Mouse (Mus musculus): ENCODE measurements around the gene Spin2d.
"Not testable (repeated sequence)": the region's sequence is repeated elsewhere in the genome, so short reads cannot be mapped to it uniquely, and the experiment has no call there.

Spin2d gene

DNA sequence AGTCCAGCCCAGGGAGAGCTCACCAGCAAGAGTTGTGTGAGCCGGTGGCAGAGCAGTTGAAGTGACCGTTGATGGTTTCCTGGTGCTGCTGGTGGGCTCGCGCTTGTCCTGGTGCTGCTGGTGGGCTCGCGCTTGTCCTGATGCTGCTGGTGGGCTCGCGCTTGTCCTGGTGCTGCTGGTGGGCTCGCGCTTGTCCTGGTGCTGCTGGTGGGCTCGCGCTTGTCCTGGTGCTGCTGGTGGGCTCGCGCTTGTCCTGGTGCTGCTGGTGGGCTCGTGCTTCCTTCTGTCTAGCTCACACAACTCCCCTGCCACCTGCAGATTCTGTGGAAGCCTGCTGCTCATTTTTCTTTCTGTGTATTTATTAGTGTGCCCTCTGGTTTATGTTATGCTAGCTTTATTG is at the start of gene Spin2d:
Gene Spin2d, minus strand, starts transcription at position 101 of the 400 bp plus-strand sequence.
- not testable (repeated sequence) for DNase-seq (ENCODE audit: low spot score in 2 of 2)

GRCm38 (mm10) chrX:73225365-73225764 is 48.6 kb upstream of the Spin2d start:
- no peak for DNase-seq (ENCODE audit: low spot score in 2 of 2)

GRCm38 (mm10) chrX:73213819-73214564 is 37.2 kb upstream of the Spin2d start, which contains the start of gene Xlr4b:
Gene Xlr4b (plus strand): TSS chrX:73214333.
- not testable (repeated sequence) for DNase-seq (ENCODE audit: low spot score in 2 of 2)

GRCm38 (mm10) chrX:73191934-73192333 is 15.1 kb upstream of the Spin2d start, which contains the start of gene Xlr3b:
Gene Xlr3b (plus strand): TSS chrX:73192207.
- DNase-seq (ENCODE audit: low spot score in 2 of 2) = peak in 1 of 2 experiments; percentile 0

- not testable (repeated sequence) for DNase-seq (ENCODE audit: low spot score in 2 of 2)
Measured at GRCm38 (mm10) chrX:73149350-73149749, 27.4 kb downstream of the Spin2d start, which contains the start of gene DXBay18. Gene DXBay18 (minus strand): TSS chrX:73149450.

GRCm38 (mm10) chrX:73148496-73148895 is 28.3 kb downstream of the Spin2d start, which contains the start of gene Xlr5b:
Gene Xlr5b (plus strand): TSS chrX:73148796.
- not testable (repeated sequence) for DNase-seq (ENCODE audit: low spot score in 2 of 2)

- DNase-seq (ENCODE audit: low spot score in 2 of 2) = not testable (repeated sequence)
Measured at GRCm38 (mm10) chrX:73143218-73143618, 33.6 kb downstream of the Spin2d start.
